Mouse (Mus musculus) embryonic fibroblast, embryonic 13.5 days (primary cell): ENCODE results near the gene Tnxb. TPM values are rescaled to one million over a fixed set of nuclear protein-coding genes. Genes with fewer than 3 reads are reported as not detected.

ENCODE experiments used
- H3K27ac ChIP-seq: 2 replicates; pipeline ENCODE4 v1.5.1; 2012; ENCODE audit warnings: low read length, control low read depth, inconsistent platforms; ENCODE audit not compliant: insufficient read depth
- H3K4me1 ChIP-seq: 2 replicates; pipeline ENCODE4 v1.6.1; 2011; ENCODE audit warnings: low read length; ENCODE audit not compliant: control insufficient read depth, insufficient read depth
- H3K4me3 ChIP-seq: 2 replicates; pipeline ENCODE4 v1.5.1; 2011; ENCODE audit warnings: mild to moderate bottlenecking, control low read depth, low read length; ENCODE audit not compliant: insufficient read depth
- CTCF ChIP-seq: IDR thresholded peaks from 2 replicates; pipeline ENCODE4 v1.5.1; 2011; ENCODE audit warnings: mild to moderate bottlenecking, control low read depth, low read length, moderate library complexity, borderline replicate concordance; ENCODE audit not compliant: insufficient read depth
- POLR2A ChIP-seq: IDR thresholded peaks from 2 replicates; pipeline ENCODE4 v1.6.1; 2011; ENCODE audit warnings: low read depth, mild to moderate bottlenecking, control low read depth, low read length, moderate library complexity
- polyA plus RNA-seq: library from polyadenylated mRNA; stranded (reverse); fragments of >200 nt; gene quantifications from 2 replicates; pipeline ENCODE4 v1.2.4, GENCODE M21; 2011; ENCODE audit warnings: low read depth; ENCODE audit not compliant: missing spikeins, insufficient read length

The Tnxb gene
- polyA plus RNA-seq, 1 experiment, result 0.19 TPM

- peaks cover 19% of the 10 kb centered on the region; the same call in 1 of the 2 replicates for H3K4me1 ChIP-seq
- no peak overlapping the region for H3K27ac ChIP-seq
- TF ChIP-seq CTCF (no peak), POLR2A (no peak)
- no peak overlapping the region for H3K4me3 ChIP-seq
Measured at GRCm38 (mm10) chr17:34681132-34681571, 10.8 kb downstream of the Tnxb start.

- peaks cover 19% of the 10 kb centered on the region; the same call in 1 of the 2 replicates for H3K4me1 ChIP-seq
- TF ChIP-seq POLR2A, result no peak
- no peak for TF ChIP-seq CTCF
- no peak overlapping the region for H3K27ac ChIP-seq
- H3K4me3 ChIP-seq, result no peak overlapping the region
Measured at GRCm38 (mm10) chr17:34681881-34682536, 11.7 kb downstream of the Tnxb start.

- Histone ChIP-seq H3K27ac (no peak overlapping the region), H3K4me3 (no peak overlapping the region), H3K4me1 (peaks cover 19% of the 10 kb centered on the region; the same call in 1 of the 2 replicates)
- TF ChIP-seq POLR2A (no peak), CTCF (no peak)
Measured at GRCm38 (mm10) chr17:34683179-34683578, 12.8 kb downstream of the Tnxb start.

DNA sequence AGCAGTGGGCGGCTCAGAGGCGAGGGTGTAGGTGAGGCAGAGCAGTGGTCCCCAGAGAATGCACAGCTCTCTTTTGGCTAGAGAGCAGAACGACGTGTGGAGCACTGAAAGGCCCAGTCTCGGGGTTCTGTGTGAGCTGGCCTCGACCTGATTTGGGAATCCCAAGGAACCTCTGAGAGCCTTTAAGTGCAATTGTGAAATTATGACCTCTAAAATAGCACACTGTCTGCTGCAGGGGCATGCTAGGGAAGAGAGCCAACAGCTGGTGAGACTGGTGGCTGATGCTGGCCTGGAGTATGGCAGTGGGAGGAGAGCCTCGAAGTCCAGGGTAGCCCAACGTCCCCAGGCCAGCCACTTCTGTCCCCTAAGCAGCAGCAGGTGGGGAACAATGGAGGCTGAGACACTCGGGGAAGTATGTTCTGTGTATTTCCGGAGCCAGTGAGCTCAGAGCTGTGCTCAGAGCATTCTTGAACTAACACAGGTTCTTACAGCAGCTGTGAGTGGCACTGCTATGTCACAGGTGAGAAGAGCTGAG lies 13.4 kb downstream of the Tnxb start:
- H3K4me1 ChIP-seq, result peaks cover 19% of the 10 kb centered on the region; the same call in 1 of the 2 replicates
- TF ChIP-seq POLR2A (no peak), CTCF (no peak)
- H3K27ac ChIP-seq, result no peak overlapping the region
- H3K4me3 ChIP-seq, result no peak overlapping the region

DNA sequence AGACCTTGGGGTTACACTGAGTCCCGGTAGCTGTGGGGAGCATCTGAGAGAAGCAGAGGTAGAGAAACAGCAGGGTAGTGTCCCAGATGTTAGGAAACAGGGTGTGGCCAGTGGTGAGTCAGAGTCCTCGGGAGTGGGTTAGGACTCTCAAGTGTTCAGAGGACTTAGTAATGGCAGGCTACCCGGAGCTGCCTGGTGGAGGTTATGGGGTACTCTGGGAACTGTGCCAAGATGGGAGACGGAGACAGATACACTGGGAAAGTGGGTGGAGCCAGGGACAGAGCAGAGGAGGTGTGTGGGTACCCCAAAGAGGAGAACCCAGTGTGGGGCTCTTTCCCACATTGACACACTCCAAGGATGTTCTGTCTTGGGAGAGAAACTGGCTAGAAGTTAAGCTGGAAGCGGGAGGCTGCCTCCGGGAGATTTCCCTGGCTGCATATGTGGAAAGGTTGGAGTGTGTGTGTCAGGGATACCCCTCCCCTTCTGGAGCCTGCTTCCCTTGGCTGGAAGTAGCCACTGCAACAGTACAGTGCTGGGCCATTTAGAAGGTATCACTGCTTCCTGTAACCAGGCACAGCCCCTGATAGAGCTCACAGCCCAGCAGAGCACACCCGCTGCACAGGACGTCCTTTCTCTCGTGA lies 14.0 kb downstream of the Tnxb start:
- peak overlapping the region; percentile 17; the same call in 1 of the 2 replicates for H3K27ac ChIP-seq

GRCm38 (mm10) chr17:34685120-34686110 lies 15.1 kb downstream of the Tnxb start:
- no peak overlapping the region for H3K4me3 ChIP-seq
- H3K27ac ChIP-seq, result peak overlapping the region; percentile 17
- TF ChIP-seq POLR2A, result no peak
- TF ChIP-seq CTCF, result no peak
- H3K4me1 ChIP-seq, result peaks cover 19% of the 10 kb centered on the region; the same call in 1 of the 2 replicates

More for the DNA sequence above, 14.0 kb downstream of the Tnxb start:
- Histone ChIP-seq H3K4me3 (no peak overlapping the region), H3K4me1 (peaks cover 19% of the 10 kb centered on the region; the same call in 1 of the 2 replicates)
- TF ChIP-seq POLR2A (no peak), CTCF (no peak)

GRCm38 (mm10) chr17:34688889-34689288 lies 18.6 kb downstream of the Tnxb start:
- Histone ChIP-seq H3K4me3 (no peak overlapping the region), H3K27ac (no peak overlapping the region), H3K4me1 (peaks cover 14% of the 10 kb centered on the region; the same call in 1 of the 2 replicates)
- TF ChIP-seq POLR2A (no peak), CTCF (no peak)

GRCm38 (mm10) chr17:34690458-34690857 lies 20.1 kb downstream of the Tnxb start:
- Histone ChIP-seq H3K4me1 (peaks cover 2% of the 10 kb centered on the region; the same call in 1 of the 2 replicates), H3K27ac (no peak overlapping the region), H3K4me3 (no peak overlapping the region)
- TF ChIP-seq CTCF (no peak), POLR2A (no peak)

- no peak overlapping the region for H3K4me3 ChIP-seq
- TF ChIP-seq POLR2A, result no peak
- TF ChIP-seq CTCF, result no peak
- no peak overlapping the region for H3K27ac ChIP-seq
- no peaks in the 10 kb centered on the region; the same call in 1 of the 2 replicates for H3K4me1 ChIP-seq
Measured at GRCm38 (mm10) chr17:34692906-34693305, 22.6 kb downstream of the Tnxb start.
